Mouse (Mus musculus): ENCODE data around the gene Prmt2. TPM values are rescaled to one million over a fixed set of nuclear protein-coding genes. Genes with fewer than 3 reads are reported as not detected.

Prmt2 gene
- total and polyA plus RNA-seq, 2 experiments = 1.1 to 1.4 TPM

- TF ChIP-seq CTCF (IDR thresholded peaks at IDR 0.05; ENCODE audit: low read depth, low read length) (no peak), POLR2A (IDR thresholded peaks at IDR 0.05; ENCODE audit: extremely low read depth, insufficient read depth, low read length) (no peak)
- H3K36me3 ChIP-seq (ENCODE audit: control insufficient read depth, insufficient read depth, low read length) = no peaks in the 10 kb centered on the region
- no peaks in the 10 kb centered on the region for H3K4me1 ChIP-seq (ENCODE audit: control insufficient read depth, insufficient read depth, low read length)
- no peaks in the 10 kb centered on the region for H3K27me3 ChIP-seq (ENCODE audit: control insufficient read depth, insufficient read depth, low read length)
- H3K9ac ChIP-seq (ENCODE audit: low read depth, low read length) = no peak overlapping the region
- no peak for DNase-seq (ENCODE audit: extremely low read depth, low read depth, low spot score)
- 66% methylated on average over 1 of the region's 1 CpGs for WGBS
- no peak overlapping the region for H3K4me3 ChIP-seq (ENCODE audit: insufficient read depth, low read depth, low read length)
- no peaks in the 10 kb centered on the region for H3K79me2 ChIP-seq (ENCODE audit: control insufficient read depth, insufficient read depth, low read length)
- H3K27ac ChIP-seq (replicated peaks; ENCODE audit: insufficient read depth, low read depth, low read length) = no peak overlapping the region
These were observed 79.7 kb downstream of the Prmt2 start for GRCm38 (mm10) chr10:76158009-76158408.

GRCm38 (mm10) chr10:76157528-76157927, 80.1 kb downstream of the Prmt2 start:
- no peaks in the 10 kb centered on the region for H3K4me1 ChIP-seq (ENCODE audit: control insufficient read depth, insufficient read depth, low read length)
- TF ChIP-seq POLR2A (IDR thresholded peaks at IDR 0.05; ENCODE audit: extremely low read depth, insufficient read depth, low read length) = no peak
- TF ChIP-seq CTCF (IDR thresholded peaks at IDR 0.05; ENCODE audit: low read depth, low read length) = no peak
- no peaks in the 10 kb centered on the region for H3K36me3 ChIP-seq (ENCODE audit: control insufficient read depth, insufficient read depth, low read length)
- H3K4me3 ChIP-seq (ENCODE audit: insufficient read depth, low read depth, low read length) = no peak overlapping the region
- no peaks in the 10 kb centered on the region for H3K27me3 ChIP-seq (ENCODE audit: control insufficient read depth, insufficient read depth, low read length)
- no peak overlapping the region for H3K9ac ChIP-seq (ENCODE audit: low read depth, low read length)
- no peak overlapping the region for H3K27ac ChIP-seq (replicated peaks; ENCODE audit: insufficient read depth, low read depth, low read length)
- DNase-seq (ENCODE audit: extremely low read depth, low read depth, low spot score) = no peak
- WGBS = 85% methylated on average over 5 of the region's 5 CpGs
- no peaks in the 10 kb centered on the region for H3K79me2 ChIP-seq (ENCODE audit: control insufficient read depth, insufficient read depth, low read length)

Other genes with a start within 250 kb of the Prmt2 start
- gene Zfp280b, start 205.2 kb downstream of the Prmt2 start, total RNA-seq (2014; rRNA removed) = 3.0 and 3.1 TPM in 2 replicates
- gene Zfp280b, start 205.2 kb downstream of the Prmt2 start, polyA plus RNA-seq (2012; rRNA removed) = 2.6 and 3.8 TPM in 2 replicates
- not detected in 2 replicates for gene Slc5a4b, start 126.9 kb downstream of the Prmt2 start, total RNA-seq (2014; rRNA removed)
- gene Slc5a4b, start 126.9 kb downstream of the Prmt2 start, polyA plus RNA-seq (2012; rRNA removed) = not detected in 2 replicates
- gene Slc5a4a, start 90.4 kb downstream of the Prmt2 start, total RNA-seq (2014; rRNA removed) = not detected in 2 replicates
- not detected in 2 replicates for gene Slc5a4a, start 90.4 kb downstream of the Prmt2 start, polyA plus RNA-seq (2012; rRNA removed)
- 0.09 and 0.13 TPM in 2 replicates for gene S100b, start 16.0 kb upstream of the Prmt2 start, total RNA-seq (2014; rRNA removed)
- gene S100b, start 16.0 kb upstream of the Prmt2 start, polyA plus RNA-seq (2012; rRNA removed) = not detected in 2 replicates
- 2.0 and 2.6 TPM in 2 replicates for gene Dip2a, start 107.4 kb upstream of the Prmt2 start, total RNA-seq (2014; rRNA removed)
- 1.6 and 1.7 TPM in 2 replicates for gene Dip2a, start 107.4 kb upstream of the Prmt2 start, polyA plus RNA-seq (2012; rRNA removed)
- not detected in 2 replicates for gene AC141477.1, start 202.6 kb upstream of the Prmt2 start, total RNA-seq (2014; rRNA removed)
- not detected in 2 replicates for gene AC141477.1, start 202.6 kb upstream of the Prmt2 start, polyA plus RNA-seq (2012; rRNA removed)
- 6.1 and 7.0 TPM in 2 replicates for gene Pcnt, start 204.9 kb upstream of the Prmt2 start, total RNA-seq (2014; rRNA removed)
- gene Pcnt, start 204.9 kb upstream of the Prmt2 start, polyA plus RNA-seq (2012; rRNA removed) = 3.6 and 5.1 TPM in 2 replicates
- not detected in 2 replicates for gene 2610028H24Rik, start 211.2 kb upstream of the Prmt2 start, total RNA-seq (2014; rRNA removed)
- gene 2610028H24Rik, start 211.2 kb upstream of the Prmt2 start, polyA plus RNA-seq (2012; rRNA removed) = not detected in 2 replicates
- 11.4 and 14.4 TPM in 2 replicates for gene Mcm3ap, start 231.1 kb upstream of the Prmt2 start, total RNA-seq (2014; rRNA removed)
- 8.8 and 13.6 TPM in 2 replicates for gene Mcm3ap, start 231.1 kb upstream of the Prmt2 start, polyA plus RNA-seq (2012; rRNA removed)
- gene Ybey, start 231.2 kb upstream of the Prmt2 start, total RNA-seq (2014; rRNA removed) = 2.9 and 3.0 TPM in 2 replicates
- gene Ybey, start 231.2 kb upstream of the Prmt2 start, polyA plus RNA-seq (2012; rRNA removed) = 2.1 and 2.6 TPM in 2 replicates